Mouse (Mus musculus) frontal cortex, postnatal 25 days (tissue): ENCODE measurements around the gene Ly6g6d.

Experiments used
- DNase-seq, 2 experiments: peaks; one replicate each; pipeline ENCODE4 v3.0.0; 2022; ENCODE audit warnings: low spot score in 2 of 2

Gene Ly6g6d

GRCm38 (mm10) chr17:35024261-35024660, 53.6 kb downstream of the Ly6g6d start:
- no peak for DNase-seq

GRCm38 (mm10) chr17:35023756-35024155, 54.1 kb downstream of the Ly6g6d start:
- no peak for DNase-seq

GRCm38 (mm10) chr17:35023221-35023620, 54.6 kb downstream of the Ly6g6d start:
- DNase-seq = no peak

GRCm38 (mm10) chr17:35022541-35023060, 55.3 kb downstream of the Ly6g6d start:
- DNase-seq = no peak

GRCm38 (mm10) chr17:35021842-35022477, 55.9 kb downstream of the Ly6g6d start:
- no peak for DNase-seq
